Mouse (Mus musculus): ENCODE measurements around the gene Dzip1l.

GRCm38 (mm10) chr9:99699752-99700389 lies 70.6 kb downstream of the Dzip1l start:
- TF ChIP-seq POLR2A (IDR thresholded peaks at IDR 0.05; ENCODE audit: control insufficient read depth in 1 of 2, insufficient read depth in 1 of 2, low read depth in 1 of 2, low read length in 2 of 2, poor library complexity in 1 of 2) (no peak), CTCF (IDR thresholded peaks at IDR 0.05 in 2 of 3, conservative IDR thresholded peaks at IDR 0.05 in 1 of 3; ENCODE audit: control insufficient read depth in 1 of 3, insufficient read depth in 1 of 3, low read depth in 2 of 3, low read length in 3 of 3, poor library complexity in 1 of 3, severe bottlenecking in 1 of 3) (no peak), ZC3H11A (IDR thresholded peaks at IDR 0.05; ENCODE audit: low read depth, low read length) (no peak), MEF2A (IDR thresholded peaks at IDR 0.05; ENCODE audit: extremely low read depth, insufficient replicate concordance, low read depth, low read length, poor library complexity, severe bottlenecking) (no peak), GATA1 (IDR thresholded peaks at IDR 0.05; ENCODE audit: low read depth, low read length) (no peak), POLR2AphosphoS2 (IDR thresholded peaks at IDR 0.05; ENCODE audit: low read length) (no peak), MAX (IDR thresholded peaks at IDR 0.05; ENCODE audit: low read length) (no peak), MXI1 (IDR thresholded peaks at IDR 0.05; ENCODE audit: low read depth, low read length) (no peak), EP300 (IDR thresholded peaks at IDR 0.05; ENCODE audit: low read depth in 1 of 2, low read length in 2 of 2) (no peak), HCFC1 (IDR thresholded peaks at IDR 0.05; ENCODE audit: low read depth, low read length) (no peak), TCF12 (IDR thresholded peaks at IDR 0.05; ENCODE audit: low read depth, low read length) (no peak), ZKSCAN1 (IDR thresholded peaks at IDR 0.05; ENCODE audit: low read depth, low read length) (no peak), SMC3 (IDR thresholded peaks at IDR 0.05; ENCODE audit: low read depth, low read length) (no peak), BHLHE40 (IDR thresholded peaks at IDR 0.05; ENCODE audit: borderline replicate concordance, low read depth, low read length) (no peak)

Data from MEL (cell line).